Mouse (Mus musculus) A20 (cell line): ENCODE measurements around the gene Ltbp3.

ENCODE experiments used
- DNase-seq: peaks from one replicate; pipeline ENCODE4 v3.0.0-alpha.2; 2011; ENCODE audit warnings: low read depth, low spot score

Gene Ltbp3

GRCm38 (mm10) chr19:5723934-5724548 lies 16.7 kb upstream of the Ltbp3 start:
- DNase-seq: no peak

- DNase-seq: peak; percentile 82
Observed at GRCm38 (mm10) chr19:5724549-5724941, 16.2 kb upstream of the Ltbp3 start.

GRCm38 (mm10) chr19:5725029-5725707 lies 15.5 kb upstream of the Ltbp3 start:
- peak; percentile 70 for DNase-seq

DNA sequence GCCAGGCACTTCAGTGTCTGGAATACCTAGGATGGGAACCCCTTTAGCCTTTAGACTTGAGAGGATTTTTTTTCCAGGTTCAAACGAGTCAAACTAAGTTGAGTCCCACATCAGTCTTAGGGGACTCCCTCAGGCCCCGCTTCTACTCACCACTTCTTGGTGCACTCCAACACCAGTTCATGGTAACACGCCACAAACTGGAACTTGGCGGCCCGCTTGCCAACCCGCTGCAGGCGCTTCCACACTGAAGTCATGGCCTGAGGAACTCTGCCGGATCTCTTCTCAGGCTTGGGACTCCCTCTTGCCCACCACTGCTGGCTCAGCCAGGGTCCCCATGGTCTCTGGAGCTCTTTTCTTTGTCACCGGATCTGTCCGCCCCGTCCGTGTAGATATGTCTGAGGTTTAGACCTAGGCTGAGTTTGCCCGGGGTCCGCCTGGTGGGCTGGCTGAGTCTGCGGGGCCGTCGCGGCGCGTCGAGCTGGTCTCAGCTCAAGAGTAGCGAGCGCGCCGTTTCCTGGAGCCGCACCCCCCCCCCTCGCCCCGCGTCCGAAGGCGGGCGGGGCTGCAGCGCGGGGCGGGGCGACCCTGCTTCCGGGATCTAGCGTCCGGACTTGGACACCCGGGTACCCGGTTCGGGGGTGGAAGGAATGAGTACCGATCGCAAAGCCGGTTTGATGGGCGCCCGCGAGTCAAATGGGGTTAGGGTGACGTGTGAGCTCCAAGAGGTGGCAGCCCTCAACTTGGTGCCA lies 14.8 kb upstream of the Ltbp3 start, which contains the start of gene Ehbp1l1:
Gene Ehbp1l1 (minus strand): TSS at position 551 of the 749 bp plus-strand sequence.
- peak; percentile 89 for DNase-seq

GRCm38 (mm10) chr19:5726961-5727578 lies 13.6 kb upstream of the Ltbp3 start:
- peak; percentile 74 for DNase-seq

DNA sequence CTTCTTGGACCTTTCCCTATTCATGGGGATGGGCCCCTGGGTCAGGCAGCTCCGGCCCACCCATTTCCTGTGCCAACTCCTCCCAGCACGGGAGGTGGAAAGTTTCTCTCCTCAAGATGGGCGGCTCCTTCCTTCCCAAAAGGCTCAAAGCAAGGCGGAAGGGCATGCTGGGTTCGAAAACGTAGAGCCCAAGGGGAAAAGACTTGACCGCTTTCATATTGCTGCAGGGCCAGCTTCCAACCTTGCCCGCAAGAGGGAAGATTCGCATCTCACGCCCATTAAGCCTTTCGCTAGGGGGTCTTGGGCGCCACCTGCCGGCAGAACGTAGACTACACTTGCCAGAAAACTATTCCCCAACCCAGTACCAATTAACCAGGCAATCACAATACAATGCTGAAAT lies 13.0 kb upstream of the Ltbp3 start:
- DNase-seq: peak; percentile 84

- no peak for DNase-seq
Observed at GRCm38 (mm10) chr19:5728631-5729443, 11.9 kb upstream of the Ltbp3 start.

DNA sequence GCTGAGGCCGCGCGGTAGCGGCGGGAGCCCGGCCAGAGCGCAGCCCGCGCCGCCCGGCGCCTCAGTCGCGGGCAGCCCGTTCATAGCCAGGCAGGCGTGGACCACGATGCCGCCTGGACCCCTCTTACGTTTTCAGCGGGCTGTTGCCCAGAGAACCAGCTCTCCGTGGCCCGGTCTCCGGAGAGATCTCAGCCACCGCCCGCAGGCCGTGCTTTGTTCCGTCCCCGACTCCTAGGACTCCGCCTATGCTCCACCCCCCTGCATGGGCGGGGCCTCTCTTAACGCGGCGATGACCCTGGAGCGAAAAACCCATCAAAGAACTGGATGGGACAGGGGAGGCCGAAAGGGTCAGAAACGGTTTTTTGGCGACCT lies 11.3 kb upstream of the Ltbp3 start, which contains the start of gene Fam89b:
Gene Fam89b (minus strand): TSS at position 210 of the 372 bp plus-strand sequence.
- peak; percentile 89 for DNase-seq

- no peak for DNase-seq
Observed at GRCm38 (mm10) chr19:5730314-5731186, 10.2 kb upstream of the Ltbp3 start.

- DNase-seq: peak; percentile 97
Observed at GRCm38 (mm10) chr19:5731264-5731978, 9.3 kb upstream of the Ltbp3 start.

DNA sequence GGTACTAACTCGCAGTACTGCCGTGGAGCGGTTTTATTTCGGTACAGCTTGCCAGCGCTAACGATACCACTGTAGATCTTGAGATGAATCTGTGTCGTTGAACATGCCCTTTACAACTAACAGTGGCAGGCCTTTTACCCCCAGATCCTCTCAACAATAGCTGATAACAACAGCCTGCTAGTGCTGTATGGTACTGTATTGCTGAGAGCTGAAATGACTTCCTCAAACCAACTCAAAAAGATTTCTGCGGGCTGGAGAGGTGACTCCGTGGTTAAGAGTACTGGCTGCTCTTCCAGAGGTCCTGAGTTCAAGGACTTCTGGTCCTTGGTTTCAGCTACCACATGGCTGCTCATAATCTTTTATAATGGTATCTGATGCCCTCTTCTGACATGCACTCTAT lies 6.4 kb upstream of the Ltbp3 start:
- DNase-seq: no peak

- no peak for DNase-seq
Observed at GRCm38 (mm10) chr19:5739446-5739845, 1.3 kb upstream of the Ltbp3 start.

DNA sequence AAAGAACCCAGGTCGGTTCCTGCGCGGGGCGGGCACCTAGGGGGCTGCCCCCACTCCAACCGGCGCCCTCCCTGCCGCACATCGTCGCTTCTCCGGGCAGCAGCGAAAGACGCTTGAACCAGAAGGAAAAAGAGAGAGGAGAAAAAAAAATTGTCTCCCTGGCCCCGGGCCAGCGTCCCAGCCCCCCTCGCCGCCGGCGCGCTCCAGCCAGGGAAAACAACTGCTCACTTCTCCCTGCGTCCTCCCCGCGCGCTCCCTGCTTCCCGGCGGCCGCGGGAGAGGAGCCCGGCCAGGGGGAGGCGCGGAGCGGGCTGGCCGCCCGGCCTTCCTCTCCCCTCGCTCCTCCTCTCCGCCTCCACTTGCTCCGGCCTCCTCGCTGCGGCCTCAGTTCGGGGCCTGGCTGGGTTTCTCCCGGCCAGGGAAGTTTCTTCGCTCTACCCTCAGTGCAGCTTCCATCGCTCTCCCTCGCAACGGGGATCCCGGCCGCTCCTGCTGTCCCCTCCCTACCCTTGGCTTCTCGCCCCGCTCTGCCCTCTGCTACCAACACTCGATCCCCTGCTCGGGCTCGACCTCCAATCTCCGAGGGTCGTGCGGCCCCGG lies 1.0 kb downstream of the Ltbp3 start:
- no peak for DNase-seq

DNA sequence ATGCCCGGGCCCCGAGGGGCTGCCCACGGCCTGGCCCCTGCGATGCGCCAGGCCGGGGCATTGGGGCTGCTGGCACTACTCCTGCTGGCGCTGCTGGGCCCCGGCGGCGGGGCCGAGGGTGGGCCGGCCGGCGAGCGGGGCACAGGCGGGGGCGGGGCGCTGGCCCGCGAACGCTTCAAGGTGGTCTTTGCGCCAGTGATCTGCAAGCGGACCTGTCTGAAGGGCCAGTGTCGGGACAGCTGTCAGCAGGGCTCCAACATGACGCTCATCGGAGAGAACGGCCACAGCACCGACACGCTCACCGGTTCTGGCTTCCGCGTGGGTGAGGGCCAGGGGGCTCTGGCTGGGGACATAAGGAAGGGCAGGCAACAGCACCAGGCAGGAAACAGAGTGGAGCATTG lies 1.5 kb downstream of the Ltbp3 start:
- DNase-seq: no peak

- no peak for DNase-seq
Observed at GRCm38 (mm10) chr19:5743576-5743975, 2.9 kb downstream of the Ltbp3 start.

GRCm38 (mm10) chr19:5745756-5746710 lies 5.3 kb downstream of the Ltbp3 start:
- peak; percentile 87 for DNase-seq

DNA sequence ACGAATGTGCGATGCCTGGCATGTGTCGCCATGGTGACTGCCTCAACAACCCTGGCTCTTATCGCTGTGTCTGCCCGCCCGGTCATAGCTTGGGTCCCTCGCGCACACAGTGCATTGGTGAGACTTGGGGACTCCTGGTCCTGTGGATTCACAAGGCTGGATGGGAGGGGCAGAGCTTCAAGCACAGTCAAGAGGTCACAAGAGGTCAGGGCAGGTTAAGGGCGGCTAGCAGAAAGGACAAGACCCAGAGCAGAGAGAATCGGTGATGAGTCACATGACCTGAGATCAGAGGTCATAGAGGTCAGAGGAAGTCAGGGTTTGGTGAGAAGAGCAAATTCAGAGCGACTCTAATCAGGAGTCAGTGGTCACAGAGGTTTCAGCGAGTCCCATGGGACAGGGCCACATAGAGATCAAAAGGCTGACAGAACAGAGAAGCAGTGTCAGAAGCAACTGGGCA lies 6.2 kb downstream of the Ltbp3 start:
- no peak for DNase-seq

DNA sequence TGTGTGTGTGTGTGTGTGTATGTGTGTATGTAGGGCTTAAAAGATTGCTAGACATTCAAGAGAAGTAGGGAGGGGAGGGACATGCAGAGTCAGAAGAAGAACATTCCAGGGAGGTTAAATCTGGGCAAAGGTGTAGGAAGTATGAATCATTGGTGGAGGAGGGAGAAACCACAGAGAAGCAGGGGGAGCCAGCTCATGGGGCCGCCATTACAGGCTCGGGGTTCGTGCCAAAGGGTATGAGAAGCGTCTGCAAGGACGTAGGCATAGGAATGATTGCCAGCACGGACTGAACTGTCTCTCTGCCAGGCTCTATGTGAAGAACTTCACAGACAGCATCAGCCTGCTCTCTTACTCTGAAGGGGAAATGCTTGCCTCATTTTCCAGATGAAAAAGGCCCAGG lies 8.8 kb downstream of the Ltbp3 start:
- no peak for DNase-seq
